Mouse (Mus musculus) ES-E14 (cell line): Measurements from ENCODE around the gene Lgals1. TPM values are rescaled to one million over a fixed set of nuclear protein-coding genes. Genes with fewer than 3 reads are reported as not detected.

Experiments
- total RNA-seq: library from RNA; depleted of rRNA; stranded (reverse); fragments of 300-350 nt; gene quantifications from 2 replicates; pipeline ENCODE4 v1.2.3, GENCODE M21; 2012; rRNA removed

Gene Lgals1
- total RNA-seq, 1 experiment = 1,081 TPM

Other genes starting within 250 kb of the Lgals1 start
- 0.09 and 0.53 TPM in 2 replicates for gene Elfn2, start 208.0 kb upstream of the Lgals1 start, total RNA-seq
- gene Mfng, start 153.2 kb upstream of the Lgals1 start, total RNA-seq = 7.3 and 11.7 TPM in 2 replicates
- 3.8 and 5.0 TPM in 2 replicates for gene Card10, start 123.7 kb upstream of the Lgals1 start, total RNA-seq
- gene Cdc42ep1, start 84.1 kb upstream of the Lgals1 start, total RNA-seq = 4.7 and 8.3 TPM in 2 replicates
- 4.2 TPM in 1 of 2 replicates, not detected in the other for gene Lgals2, start 71.2 kb upstream of the Lgals1 start, total RNA-seq
- 18.4 and 23.3 TPM in 2 replicates for gene Gga1, start 49.5 kb upstream of the Lgals1 start, total RNA-seq
- gene Gm49510, start 27.1 kb upstream of the Lgals1 start, total RNA-seq = 0.11 TPM in 1 of 2 replicates, not detected in the other
- gene Sh3bp1, start 27.0 kb upstream of the Lgals1 start, total RNA-seq = 10.5 and 17.3 TPM in 2 replicates
- 15.8 and 19.7 TPM in 2 replicates for gene Pdxp, start 12.8 kb upstream of the Lgals1 start, total RNA-seq
- 26.1 and 26.6 TPM in 2 replicates for gene Nol12, start 8.2 kb downstream of the Lgals1 start, total RNA-seq
- 30.6 and 33.8 TPM in 2 replicates for gene Triobp, start 21.0 kb downstream of the Lgals1 start, total RNA-seq
- gene H1f0, start 101.7 kb downstream of the Lgals1 start, total RNA-seq = 39.9 and 41.0 TPM in 2 replicates
- gene Galr3, start 115.2 kb downstream of the Lgals1 start, total RNA-seq = not detected in 2 replicates
- 25.4 and 28.5 TPM in 2 replicates for gene Ankrd54, start 136.2 kb downstream of the Lgals1 start, total RNA-seq
- gene Eif3l, start 148.5 kb downstream of the Lgals1 start, total RNA-seq = 358 and 380 TPM in 2 replicates
- gene Micall1, start 182.2 kb downstream of the Lgals1 start, total RNA-seq = 7.7 and 7.8 TPM in 2 replicates
- gene Polr2f, start 214.3 kb downstream of the Lgals1 start, total RNA-seq = 238 and 318 TPM in 2 replicates
- 1.9 and 2.6 TPM in 2 replicates for gene 1700088E04Rik, start 214.5 kb downstream of the Lgals1 start, total RNA-seq
- gene Sox10, start 238.5 kb downstream of the Lgals1 start, total RNA-seq = 0.31 and 0.42 TPM in 2 replicates